Mouse (Mus musculus): ENCODE results near the gene Tshz2. TPM values are rescaled to one million over a fixed set of nuclear protein-coding genes. Genes with fewer than 3 reads are reported as not detected.

Tshz2 gene
- total and polyA plus RNA-seq, 3 experiments = 16.3 to 50.9 (median 50.7) TPM

DNA sequence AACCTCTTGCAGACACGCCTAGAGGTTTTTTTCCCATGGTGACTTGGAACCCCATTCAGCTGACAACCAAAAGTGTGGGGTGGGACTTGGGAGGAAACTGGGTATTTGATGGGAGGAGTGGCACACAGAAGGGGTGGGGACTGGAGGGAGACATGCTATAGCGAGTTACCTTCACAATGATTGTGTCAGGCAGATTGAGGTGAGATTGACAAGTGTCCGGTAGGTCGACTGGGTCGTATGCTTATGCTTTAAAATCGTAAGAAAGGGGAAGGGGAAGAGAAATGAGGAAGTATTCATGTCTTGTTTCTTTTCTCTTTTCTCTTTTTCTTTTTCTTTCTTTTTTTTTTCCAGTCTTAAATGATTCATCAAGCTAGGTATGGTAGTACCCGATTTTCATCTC, 236.7 kb downstream of the Tshz2 start:
- DNase-seq = no peak

DNA sequence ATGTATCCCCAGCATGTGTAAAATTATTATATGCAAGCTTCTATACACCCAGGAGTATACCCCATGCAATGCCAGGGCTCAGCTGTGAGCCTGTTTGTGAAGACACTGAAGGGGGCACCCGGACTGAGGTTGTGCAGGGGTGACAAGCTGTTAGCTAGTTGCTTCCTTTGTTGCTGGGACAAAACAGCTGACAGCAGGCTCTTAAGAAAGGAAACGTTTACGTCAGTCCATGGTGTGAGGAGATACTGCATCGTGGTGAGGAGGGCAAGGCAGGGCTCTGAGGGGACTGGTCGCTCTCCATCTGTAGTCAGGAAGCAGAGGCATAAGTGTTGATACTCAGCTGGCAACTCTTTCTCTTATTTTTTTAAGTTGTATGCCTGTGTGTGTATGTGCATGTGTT, 237.7 kb downstream of the Tshz2 start:
- DNase-seq = no peak

DNA sequence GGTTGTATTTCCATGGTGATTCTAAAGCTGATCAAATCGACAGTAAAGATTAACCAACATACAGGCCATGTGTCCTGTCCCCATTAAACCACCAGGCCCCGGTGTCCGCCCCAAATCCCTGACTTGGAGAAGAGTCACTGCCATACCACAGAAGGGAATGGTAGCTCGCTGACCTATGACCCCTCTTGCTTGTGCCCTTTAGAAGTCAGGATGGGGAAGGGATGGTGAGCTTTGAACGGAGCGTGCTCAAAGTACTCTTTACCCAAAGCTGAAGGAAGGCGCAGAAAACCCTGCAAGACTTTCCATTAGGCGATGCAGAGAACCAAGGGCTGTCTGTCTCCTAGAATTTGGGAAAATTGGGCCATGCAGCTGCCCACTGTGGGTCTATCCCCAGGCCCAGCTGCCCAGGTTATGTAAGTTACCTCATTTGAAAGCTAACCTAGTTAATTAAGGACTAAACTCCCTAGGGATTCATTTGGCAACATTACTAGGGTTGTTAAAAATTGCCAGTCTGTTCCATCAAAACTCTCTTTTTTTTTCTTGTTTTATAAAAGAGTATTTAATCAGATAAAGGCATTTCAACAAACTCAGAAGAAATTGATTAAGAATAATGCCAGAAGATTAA, 238.7 kb downstream of the Tshz2 start:
- DNase-seq = no peak

DNA sequence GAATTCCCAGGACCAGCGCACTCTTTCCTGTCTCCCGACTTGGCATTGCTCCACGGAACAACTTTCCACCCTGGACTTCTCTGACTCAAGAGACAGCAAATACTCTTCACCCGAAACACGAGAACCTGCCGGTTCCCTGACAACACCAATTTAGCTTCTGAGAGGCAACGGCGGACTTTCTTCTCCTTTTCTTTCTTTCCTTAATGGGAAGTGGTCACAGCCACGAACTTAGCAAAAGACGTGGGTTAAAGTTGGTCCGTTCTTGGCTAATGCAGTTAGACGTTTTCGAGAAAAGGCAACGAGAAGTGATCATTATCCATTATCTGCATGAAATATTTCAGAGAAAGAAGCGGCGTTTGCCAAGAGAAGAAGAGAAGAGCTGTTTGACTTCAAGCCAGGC, 240.6 kb downstream of the Tshz2 start:
- no peak for DNase-seq

DNA sequence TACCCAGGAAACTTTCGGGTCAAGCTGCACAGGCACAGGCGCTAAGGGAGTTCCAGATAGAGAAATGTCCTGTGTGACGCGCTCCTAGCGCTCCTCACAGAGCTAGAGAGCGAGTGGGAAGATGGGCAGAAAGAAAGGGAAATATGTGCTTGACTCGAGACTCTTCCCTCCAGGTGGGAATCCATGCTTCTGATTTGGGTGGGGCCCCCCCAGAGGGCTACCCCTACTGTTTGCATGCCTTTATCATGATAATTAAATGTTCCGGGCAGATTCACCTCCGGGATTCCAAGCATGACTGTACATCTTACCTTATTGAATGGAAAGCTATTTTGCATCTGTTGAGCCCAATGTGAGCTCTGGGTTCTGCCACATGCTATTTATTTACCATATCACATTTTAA, 255.1 kb downstream of the Tshz2 start:
- no peak for DNase-seq

DNA sequence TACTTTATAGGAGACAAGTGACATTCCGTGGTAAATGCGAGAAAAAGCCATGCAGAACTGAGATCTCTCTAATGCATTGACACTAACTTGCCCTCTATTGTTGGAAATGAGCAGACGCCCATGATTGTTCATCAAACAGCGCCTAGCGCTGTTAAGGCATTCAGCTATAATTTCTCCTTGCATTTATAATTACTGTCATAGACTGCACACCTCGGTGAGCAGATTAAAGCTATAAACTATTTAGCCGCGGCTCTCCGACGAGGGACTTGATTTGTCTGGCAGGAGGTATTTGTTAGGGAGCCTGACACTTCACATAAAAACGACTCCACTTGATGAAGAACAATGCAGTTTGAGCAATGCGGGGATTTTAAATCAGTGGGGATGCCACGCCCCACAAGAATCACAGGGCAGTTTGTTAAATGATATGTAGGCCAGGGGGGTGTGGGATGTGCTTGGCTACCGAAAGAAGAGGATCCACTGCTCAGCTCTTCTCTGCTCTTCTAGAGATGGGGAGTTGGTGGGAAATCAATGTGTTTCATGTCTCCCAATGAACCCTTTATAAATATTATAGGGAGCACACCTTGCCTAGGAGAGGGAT, 259.7 kb downstream of the Tshz2 start:
- no peak for DNase-seq

DNA sequence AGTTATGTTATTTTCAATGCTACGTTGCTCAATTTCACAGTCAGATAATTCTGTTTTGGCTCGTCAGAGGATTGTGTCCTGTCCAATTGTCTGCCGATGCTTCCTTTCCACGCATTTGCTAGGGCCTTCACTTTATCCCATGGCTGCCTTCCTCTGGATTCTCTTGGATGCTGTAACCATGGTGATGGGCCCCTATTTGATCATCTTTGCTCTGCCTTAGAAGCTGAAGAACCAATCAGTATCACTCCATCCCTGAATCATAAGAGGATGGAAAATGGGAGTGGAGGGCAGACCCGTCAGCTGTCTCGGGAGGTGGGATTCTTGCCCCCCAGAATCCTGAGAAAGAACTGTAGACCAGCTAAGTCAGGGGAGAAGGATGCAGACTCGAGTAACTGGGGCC, 270.1 kb downstream of the Tshz2 start:
- no peak for DNase-seq

DNA sequence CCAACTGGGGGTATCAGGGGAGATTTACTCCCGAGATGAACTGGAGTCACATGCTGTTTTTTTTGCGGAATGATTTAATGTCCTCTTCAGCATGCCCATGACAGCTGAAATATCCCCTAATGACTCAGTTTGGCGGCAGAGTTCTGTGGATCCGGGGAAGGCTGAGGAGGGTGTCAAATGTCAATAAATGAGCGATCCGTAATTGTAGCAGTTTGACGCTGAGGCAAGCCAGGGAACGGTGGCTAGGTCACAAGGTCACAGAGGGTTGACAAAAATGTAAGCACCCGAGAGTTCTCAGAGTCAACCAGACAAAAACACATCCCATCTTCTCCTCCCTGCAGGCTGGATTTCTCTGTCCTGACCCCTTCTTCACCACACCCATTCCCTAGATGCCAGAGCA, 273.6 kb downstream of the Tshz2 start:
- no peak for DNase-seq

DNA sequence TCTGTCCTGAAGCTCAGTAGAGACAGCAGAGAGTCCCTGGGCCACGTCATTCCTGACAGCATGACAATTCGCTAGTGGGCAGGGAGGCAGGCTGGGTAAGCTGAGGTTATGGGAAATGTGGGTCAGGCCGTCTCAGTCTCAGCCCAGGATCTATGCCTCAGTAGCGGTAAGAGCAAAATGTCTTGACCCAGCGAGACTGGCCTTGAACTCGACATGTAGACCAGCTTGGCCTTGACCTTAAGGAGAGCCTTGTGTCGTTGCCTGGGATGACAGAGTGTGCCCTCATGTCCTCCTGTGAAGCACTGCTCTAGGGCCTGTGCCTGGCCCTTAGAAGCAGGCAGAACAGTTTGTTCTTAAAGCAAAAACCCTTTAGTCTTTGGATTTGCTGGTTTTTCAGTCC, 275.2 kb downstream of the Tshz2 start:
- no peak for DNase-seq

DNA sequence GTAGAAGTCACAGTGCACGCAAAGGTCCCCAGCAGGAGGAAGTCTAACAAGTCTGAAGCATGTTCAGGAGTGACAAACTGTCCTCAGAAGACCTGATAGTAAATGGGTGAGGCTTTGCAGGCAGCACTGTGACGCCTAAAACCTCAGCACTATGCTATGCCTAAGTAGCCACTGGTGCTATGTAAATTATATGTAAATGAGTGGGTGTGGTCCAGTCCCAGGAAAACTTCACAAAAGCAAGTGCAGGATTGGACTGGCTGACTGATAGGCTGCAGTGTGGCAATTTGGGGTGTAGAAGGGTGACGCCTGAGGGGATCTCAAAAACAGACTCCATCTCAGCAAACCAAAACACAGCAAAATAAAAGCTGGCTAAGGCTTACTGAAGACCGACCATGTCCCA, 277.8 kb downstream of the Tshz2 start:
- DNase-seq = no peak

DNA sequence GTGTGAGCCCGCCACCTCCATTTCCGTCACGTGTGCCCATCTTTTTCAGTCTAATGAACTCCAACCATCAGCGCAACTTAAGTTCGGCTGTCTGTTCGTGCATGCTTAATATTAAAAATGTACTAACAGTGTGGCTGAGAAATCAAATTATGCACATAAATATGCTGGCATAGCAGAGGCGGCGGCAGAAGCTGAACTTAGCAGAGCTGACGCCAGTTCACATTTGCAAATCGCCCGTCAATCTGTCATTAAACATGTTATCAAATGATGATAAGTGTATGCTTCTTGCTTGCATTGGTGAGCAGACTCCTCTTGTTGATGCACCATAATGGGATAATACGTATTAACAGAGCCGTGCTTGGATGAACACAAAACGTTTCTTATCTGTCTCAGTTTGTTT, 280.0 kb downstream of the Tshz2 start:
- no peak for DNase-seq

DNA sequence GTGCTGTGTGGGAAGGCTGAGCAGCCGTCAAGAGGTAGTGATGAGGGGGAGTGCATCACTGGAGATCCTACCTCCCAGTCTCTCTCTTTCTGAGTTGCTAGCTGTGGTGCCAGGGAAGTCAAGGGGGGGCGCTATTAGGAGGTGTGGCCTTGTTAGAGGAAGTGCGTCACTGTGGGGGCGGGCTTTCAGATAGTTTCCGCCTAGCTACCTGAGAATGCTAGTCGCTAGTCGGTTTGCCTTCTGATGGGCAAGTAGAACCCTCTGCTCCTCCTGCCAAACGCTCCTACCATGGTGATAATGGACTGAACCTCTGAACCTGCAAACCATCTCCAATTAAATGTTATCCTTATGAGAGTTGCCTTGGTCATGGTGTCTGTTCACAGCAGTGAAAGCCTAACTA, 282.1 kb downstream of the Tshz2 start:
- DNase-seq = no peak

DNA sequence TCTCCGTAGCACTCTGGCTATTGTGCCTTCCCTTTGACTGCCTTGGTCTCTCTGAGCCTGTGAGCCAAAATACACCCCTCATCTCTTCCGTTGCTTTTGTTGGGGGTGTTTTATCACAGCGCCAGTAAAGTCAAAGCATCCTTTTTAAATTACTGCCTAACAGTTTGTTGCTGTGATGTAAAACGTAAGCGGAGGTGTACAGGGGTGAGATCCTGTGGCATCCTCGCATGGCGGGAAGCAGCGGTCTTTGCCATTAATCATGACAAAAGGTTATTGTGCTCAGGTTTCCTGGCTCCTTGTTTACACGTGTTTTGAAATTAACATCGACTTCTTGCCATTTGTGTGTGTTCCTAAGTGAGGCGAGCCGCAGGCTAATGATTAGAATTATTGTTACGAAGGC, 282.5 kb downstream of the Tshz2 start:
- DNase-seq = no peak

DNA sequence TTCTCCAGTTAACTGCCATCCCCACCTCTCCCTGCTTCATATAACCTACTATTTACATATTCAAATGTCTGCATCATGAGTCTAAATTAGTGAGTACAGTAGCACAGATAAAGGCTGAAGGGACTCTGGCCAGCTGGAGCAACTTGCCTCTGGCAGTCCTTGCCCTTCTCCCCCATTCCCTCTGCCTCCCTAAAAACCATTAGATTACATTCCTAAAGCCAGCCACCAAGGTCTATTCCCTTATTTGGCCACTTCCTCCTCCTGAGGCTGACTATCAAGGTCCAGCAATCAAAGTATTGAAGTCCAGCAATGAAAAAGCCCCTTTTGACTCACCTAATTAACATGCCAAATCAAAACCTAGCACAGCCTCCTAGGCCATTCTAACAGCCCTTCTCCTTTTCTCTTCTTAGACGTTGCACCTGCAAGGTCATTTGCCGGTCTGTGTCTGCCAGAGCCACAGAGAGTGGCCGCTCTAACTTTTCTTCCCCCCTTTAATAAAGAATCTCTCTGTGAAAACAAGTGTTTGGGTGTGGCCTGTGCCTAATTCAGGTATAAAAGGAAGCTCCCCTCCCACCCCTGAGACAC, 286.4 kb downstream of the Tshz2 start:
- DNase-seq = peak; percentile 58

DNA sequence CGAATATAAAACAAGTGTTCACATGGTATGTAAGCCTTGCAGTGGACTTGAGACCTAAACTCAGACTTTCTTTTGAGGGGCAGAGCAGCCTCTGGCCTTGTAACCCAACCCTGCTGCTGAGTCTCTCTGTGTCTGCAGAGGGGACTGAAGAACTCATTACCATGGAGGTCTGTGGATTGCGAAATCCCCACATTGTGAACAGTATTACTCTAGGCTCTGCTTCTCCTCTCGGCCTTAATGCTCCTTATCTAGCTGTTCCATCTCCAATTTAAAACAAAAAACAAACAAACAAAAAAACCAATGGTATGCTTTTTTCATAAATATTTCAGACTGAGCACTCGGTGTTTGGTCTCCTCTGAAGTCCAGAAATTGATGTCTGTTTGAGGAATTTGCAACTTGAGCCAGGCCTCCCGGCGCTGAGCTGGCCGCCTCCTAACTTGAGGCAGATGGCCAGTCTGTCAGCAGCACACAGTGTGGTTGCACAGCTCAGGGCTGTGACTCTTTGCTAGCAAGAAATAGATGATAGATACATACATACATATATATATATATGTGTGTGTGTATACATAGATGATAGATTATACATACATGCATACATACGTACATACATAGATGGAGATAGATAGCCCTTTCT, 291.5 kb downstream of the Tshz2 start:
- no peak for DNase-seq

DNA sequence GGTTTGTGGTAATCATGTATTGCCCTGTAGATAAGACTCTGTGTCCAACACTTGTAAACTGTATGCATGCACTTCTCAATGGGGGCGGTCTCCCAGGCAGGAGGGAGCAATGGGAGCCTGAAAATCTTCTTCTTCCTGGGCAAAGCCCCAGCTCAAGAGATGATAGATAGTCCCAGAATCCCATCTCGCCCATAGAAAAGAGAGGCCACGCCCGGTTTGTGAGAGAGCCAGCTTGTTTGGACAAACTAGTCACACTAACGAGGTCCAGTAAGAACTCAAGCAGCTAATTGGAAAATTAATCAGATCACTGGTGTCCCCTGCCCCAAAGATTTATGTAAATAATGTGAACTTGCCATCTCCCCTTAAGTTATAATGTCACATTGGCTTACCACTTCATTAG, 292.7 kb downstream of the Tshz2 start:
- DNase-seq = no peak

DNA sequence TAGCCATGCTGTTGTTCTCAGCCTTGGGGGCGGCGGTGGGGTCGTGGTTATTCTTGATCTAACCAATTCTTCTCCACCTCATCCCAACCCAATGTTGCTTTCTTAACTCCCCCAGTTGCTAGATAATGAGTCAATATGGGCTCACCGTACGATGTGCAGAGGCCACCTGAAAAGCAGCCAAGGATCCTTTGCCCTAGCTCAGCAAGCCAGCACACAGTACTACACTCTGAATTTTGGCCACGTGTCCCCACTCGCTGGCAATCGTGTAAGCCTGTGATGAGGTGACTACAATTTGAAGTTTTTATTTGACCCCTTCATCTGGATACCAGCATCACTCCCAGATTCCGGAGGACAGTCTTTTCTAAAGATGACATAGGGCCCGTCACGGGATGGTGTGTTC, 293.2 kb downstream of the Tshz2 start:
- peak; percentile 32 for DNase-seq

DNA sequence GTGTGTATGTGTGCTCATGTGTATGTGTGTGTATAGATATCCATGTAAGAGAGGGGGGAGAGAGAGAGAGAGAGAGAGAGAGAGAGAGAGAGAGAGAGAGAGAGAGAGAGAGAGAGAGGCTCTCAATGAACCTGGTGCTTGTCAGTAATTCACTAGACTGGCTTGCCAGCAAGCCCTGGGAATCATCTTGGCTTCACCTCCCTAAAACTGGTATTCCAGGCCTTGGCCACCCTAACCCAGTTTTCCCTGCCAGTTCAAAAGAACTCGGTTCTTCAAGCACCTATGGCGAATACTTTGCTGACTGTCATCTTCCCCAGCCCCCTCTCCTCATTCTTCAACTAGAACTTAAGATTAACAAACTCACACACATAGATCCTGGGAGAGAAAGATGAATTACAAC, 294.6 kb downstream of the Tshz2 start:
- DNase-seq = no peak

DNA sequence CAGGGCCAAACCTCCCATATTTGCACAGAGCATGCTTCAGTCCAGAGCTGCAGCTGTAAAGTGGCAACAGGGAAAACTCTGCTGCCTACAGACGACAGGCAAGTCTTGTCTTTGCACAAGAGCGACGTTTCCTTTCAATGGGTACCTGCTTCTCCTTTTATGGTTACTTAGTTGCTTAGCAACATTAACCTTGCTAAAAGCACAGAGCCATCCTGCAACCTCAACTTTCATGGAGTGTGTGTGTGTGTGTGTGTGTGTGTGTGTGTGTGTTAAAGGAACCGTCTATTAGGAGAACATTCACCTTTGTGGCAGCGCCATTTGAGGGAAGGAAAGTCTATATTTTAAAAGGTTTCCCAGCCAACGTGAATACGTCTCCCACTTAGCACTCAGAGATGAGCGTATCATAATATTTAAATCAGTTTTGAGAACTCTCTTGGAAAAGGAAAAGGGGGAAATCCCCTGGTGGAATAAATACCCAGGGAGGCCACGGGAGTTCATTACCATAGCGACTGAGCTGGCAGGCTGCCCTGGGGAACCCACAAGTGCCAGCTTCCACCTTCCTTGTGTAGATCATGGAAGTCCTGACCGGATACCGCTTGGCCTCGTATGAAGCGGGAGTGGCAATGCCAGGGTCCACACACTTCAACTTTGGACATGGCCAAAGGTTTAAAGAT, 295.8 kb downstream of the Tshz2 start:
- DNase-seq = peak; percentile 55

DNA sequence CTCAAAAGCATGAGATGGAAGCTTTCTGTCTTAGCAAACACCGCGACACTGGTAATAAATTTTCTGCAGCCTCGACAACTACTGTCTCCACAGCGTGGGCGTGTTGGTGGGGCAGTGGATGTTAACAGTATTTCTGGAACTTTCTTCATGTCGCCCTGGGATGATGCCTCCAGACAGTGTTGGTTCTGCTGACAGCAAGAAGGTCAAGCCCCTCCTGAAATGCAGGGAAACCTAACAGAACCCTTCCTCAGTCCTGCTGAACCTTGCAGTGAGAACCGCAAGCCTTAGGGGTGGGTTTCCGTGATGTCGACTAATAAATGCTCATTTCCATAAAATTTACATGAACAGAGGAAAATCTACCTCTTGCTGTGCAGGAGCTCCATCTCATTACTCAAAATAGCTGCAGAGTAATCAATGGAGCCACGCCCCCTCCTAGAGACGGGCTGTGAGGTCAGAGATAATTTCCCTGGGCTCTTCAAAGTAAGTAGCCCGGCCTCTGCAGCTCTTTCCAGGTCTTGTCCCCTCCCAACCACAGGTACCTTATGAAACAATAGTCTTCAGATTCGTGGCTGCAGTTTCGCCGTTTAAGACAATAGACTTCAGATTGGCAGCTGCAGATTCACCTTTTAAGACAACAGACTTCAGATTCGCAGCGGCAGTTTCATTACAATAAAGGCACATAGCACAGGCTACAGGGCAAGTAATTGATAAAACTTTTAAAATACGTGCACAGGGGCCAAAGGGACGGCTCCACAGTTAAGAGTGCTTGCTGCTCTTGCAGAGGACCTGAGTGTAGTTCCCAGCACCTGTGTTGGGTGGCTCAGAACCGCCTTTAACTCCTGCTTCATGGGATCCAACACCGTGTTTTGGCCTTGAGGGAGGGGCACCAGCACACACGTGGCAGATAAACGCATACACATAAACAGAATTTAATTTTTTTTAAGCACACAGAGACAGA, 297.0 kb downstream of the Tshz2 start:
- DNase-seq = peak; percentile 57

DNA sequence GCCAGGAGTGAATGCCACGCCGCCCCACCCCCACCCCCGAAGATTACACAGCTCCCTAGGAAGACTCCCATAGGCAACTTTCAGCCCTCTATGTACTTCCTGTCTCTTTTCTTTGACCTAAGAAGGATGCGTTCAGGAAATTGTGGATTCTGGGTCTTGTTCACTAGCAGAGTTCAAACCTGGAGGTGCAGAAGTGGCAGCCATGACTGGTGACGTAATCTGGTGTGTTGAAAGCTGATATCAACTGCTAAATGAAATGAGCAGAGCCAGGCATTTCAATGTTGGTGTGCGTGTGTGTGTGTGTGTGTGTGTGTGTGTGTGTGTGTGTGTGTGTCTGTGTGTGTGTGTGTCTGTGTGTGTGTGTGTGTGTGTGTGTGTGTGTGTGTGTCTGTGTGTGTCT, 302.8 kb downstream of the Tshz2 start:
- no peak for DNase-seq

Data from adrenal gland, adult 2 months (tissue).